Mouse (Mus musculus): Measurements from ENCODE around the gene Rxfp1.

GRCm38 (mm10) chr3:79652129-79652528, 85.6 kb downstream of the Rxfp1 start:
- no peak for TF ChIP-seq MYOG (IDR thresholded peaks at IDR 0.05; ENCODE audit: control insufficient read depth in 1 of 3, insufficient read depth in 1 of 3, insufficient read length in 2 of 3, low read depth in 2 of 3)
- TF ChIP-seq POLR2AphosphoS2 (IDR thresholded peaks at IDR 0.05; ENCODE audit: insufficient read length, low read depth), result no peak
- TF ChIP-seq POLR2A (IDR thresholded peaks at IDR 0.05; ENCODE audit: insufficient read length, low read depth), result no peak
- no peak for TF ChIP-seq TCF12 (IDR thresholded peaks at IDR 0.05; ENCODE audit: insufficient read depth, poor library complexity, severe bottlenecking)

All from myocyte (in vitro differentiated cells).